Mouse (Mus musculus) skeletal muscle tissue, adult 2 months (tissue): ENCODE measurements around the gene Enox1.
A peak's percentile ranks its signal among the peaks of the same experiment; 100 is the strongest.

Experiments
- DNase-seq: peaks from one replicate; pipeline ENCODE4 v3.0.0-alpha.2; 2012; ENCODE audit warnings: low read depth, low spot score

Enox1 gene

DNA sequence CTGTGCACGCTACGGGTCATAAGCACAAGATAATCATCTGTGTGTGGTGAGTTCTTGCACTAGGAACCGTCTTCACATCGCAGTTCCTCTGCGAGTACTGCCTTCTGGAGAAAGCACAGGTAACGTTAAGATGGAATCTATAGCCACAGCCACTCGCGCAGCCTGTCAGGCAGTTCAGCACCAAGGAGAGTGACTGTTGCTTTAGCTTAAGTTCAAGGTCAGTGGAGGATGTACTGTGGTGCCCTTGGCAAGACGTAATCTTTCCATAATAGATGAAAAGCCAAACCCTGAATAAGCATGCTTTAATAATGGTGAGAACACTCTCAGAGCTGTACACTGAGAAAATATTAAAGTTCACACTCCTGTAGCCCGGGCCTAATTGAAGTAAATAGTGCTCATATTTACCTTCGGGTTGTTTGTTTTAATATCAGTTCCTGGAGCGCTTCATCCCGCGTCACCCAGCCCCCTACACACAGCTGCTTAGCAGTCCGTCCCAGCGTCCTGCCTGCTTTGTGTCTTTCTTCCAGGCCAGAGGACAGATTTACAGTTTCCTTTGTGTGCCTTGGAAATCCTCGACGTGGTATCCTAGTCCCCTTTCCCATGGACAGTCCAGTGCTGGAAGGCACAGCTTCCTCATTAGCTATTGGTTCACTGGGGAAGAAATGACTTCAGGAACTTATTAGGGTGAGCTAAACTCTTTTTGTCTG, 38.9 kb downstream of the Enox1 start:
- DNase-seq, result no peak

DNA sequence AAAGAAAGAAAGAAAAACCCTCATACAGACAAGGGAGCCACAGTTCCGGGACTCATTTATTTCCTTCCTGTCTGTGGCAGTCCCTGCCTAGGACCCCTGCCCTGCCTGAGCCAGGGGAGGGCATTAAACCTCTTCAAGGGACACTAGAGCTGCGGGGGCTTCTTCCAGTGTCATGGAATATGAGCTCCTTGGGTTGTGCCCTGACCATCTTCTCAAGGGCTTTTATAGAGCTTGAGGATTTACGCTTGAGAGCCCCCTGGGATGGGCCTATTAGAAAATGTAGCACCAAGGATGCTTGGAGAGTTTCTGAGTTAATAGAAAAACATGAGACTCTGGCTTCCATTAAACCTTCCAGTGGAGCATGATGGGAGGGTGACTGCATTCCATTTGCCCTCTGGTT, 39.7 kb downstream of the Enox1 start:
- no peak for DNase-seq

DNA sequence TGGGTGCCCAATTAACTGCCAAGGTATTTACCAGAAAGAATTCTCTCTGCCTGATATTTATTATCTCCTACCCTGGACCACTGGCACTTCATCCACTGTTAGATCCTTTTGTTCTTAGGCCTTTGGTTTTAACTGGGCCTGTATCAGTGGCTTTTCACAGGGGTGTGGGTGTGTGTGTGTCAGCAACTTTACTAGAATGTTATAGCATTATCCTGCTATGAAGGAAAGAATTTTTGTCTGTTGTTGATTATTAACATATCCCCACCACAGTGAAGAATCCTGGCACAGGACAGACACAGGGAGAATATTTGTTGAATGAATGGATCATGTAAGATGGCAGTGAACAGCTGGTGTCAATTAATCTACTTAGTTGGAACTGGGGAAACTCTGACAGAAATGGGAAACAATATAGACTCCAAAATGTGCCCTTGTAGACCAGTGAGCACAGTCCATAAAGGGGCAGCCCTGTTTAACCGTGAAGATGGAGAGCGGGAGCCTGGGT, 40.9 kb downstream of the Enox1 start:
- no peak for DNase-seq

DNA sequence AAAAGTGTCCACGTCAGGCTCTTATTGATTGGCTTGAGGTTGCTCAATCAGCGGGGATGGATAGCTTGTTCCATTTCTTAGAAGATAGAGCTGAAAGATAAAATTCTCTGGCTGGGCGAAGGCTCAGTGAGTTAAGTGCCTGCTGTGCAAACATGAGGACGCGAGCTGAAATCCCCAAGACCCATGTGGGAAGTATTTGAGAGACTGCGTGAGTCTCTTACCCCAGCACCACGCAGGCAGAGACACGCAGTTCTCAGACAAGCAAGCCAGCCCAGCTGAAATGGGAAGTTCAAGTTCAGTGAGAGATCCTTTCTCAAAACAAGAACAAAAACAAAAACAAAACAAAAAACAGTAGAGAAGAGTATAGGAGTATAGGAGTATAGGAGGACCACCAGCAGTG, 54.3 kb downstream of the Enox1 start:
- DNase-seq, result no peak

DNA sequence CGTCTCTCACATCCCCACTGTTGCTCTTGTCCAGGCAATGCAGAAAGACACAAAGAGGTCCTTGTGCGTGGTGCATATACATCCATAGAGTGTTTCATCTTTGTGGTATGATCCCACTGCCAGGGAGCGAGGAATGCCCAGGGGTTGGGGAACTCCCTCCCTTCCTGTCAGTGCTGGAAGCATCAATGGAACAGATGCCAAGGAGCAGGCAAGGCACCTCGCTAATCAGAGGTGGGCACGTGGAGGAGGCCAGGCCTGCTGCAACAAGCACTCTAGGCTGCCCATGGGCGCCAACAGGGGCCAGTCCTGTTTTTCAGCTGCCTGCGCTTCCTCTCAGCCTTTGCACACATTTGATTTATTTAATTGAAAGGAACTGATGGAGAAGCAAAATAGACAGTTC, 56.6 kb downstream of the Enox1 start:
- no peak for DNase-seq

DNA sequence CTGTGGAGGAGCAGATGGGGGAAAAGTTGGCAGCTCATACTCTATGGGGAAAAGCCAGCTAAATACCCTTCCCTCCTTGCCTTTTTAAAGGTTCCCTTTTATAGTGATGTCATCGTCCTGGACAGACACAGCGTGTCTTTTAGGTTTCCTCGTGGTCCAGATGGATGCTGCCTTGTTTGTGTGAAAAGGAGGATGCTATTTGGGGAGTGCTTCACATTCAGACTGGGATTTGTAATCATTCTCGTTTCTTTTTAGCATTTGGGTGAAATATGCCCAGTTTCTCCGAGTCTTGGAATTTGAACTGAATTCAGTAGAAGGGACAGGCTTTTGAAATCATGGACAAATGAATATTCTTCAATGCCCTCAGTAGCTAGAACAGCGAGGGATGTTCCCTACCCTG, 58.3 kb downstream of the Enox1 start:
- no peak for DNase-seq

DNA sequence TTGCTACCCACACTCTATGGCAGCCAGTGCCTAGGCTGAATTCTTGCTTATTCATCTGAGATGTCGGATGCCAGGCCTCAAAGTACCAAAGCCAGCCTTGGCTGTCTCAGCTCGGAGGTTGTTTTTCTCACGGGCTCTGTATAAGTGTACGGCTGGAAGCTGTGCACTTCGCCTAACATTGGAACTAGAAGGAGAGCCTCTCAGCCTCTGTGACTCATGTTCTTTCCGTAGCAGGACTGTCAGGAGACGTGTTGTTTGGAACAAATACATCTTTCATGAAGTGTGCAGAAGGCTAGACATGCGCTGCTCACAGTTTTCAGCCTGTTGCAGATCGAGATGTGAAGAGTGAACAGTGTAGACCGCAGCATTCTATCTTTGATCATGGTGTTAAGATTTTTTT, 68.8 kb downstream of the Enox1 start:
- DNase-seq, result no peak

DNA sequence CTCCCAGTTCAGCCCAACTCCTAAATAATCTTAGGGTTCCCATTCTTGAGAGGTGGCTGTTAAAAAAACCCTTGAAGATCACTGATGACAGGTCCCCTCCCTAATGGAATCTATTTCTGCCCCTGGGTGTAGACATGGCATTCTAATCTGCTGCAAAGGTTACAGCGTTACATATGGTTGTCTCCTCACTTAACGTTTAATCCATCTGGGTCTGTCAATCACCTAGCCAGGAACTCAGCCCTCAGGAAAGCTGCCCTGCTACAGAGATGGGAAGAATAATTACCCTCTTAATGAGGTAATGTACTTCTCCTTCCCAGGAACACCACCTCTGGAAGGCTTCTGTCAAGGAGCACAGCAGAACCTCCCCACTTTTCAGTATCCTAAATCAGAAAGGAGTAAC, 82.2 kb downstream of the Enox1 start:
- DNase-seq, result no peak

DNA sequence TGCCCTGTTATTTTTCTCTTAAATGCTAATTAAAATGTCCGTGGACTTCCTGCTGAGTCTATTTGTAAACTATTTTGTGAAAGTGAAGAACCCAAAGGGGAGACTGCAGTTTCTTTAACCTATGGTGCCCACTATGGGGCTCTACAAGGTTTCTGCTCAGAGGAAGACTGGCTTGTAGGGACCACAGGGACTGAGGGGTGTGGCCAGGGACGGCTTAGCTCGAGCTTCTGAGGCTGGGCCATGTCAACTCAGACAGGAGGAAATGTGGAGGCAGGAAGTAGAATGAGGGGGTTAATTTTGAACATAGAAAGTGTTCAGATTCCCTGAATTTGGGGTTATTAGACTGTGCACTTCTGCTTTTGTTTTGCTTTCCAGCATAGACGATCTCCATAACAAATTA, 82.8 kb downstream of the Enox1 start:
- DNase-seq, result no peak

DNA sequence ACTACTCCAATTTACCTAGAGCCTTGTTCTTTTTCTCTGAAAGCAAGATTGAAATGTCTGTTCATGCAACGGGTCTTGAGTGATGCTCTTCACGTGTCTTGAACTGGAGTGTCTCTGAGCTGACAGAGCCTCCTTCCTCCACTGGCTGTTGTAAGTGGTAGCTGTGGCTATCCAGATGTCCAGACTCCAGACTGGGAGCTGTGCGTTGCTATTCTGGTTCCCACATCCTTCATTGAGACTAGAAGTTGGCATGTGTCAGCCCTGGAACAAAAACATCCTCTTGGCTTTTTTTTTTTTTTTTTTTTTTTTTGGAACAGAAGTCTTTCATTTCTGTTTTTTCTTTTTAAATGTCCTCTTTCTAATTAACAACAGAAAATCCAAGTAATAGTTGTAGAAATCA, 90.4 kb downstream of the Enox1 start:
- no peak for DNase-seq

DNA sequence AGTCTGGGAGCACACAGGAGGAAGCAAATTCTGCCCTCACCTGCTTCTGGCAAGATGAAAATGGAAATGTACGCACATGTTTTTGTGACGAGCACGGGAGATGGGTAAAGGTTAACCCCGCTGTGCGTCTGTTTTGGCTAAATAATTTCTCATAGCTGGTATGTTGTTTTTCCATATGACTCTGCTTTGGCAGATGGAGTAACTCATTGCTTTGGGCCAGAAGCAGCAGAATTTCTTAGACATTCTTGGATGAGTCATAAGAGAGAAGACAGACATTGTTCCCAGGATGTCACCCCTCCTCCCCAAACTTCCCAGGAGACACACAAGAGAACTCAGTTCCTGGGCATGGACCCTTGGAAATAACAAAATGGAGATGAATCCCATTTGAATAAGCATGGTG, 91.9 kb downstream of the Enox1 start:
- DNase-seq, result no peak

DNA sequence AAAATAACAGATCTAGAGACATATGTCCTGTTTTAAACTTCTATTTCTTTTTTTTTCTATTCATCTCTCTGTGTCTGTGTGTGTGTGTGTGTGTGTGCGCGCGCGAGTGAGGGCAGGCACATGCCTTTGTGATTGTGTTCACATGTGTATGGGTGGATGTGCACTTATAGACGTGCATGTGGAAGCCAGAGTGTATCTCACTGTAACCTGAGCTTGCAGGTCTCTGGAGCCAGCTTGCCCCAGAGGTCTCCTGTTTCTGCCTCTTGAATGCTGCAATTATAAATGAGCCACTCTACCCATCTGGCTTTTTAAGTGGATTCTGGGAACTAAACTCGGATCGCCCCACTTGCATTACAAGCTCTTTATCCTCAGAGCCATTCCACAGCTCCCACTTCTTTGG, 92.4 kb downstream of the Enox1 start:
- no peak for DNase-seq

DNA sequence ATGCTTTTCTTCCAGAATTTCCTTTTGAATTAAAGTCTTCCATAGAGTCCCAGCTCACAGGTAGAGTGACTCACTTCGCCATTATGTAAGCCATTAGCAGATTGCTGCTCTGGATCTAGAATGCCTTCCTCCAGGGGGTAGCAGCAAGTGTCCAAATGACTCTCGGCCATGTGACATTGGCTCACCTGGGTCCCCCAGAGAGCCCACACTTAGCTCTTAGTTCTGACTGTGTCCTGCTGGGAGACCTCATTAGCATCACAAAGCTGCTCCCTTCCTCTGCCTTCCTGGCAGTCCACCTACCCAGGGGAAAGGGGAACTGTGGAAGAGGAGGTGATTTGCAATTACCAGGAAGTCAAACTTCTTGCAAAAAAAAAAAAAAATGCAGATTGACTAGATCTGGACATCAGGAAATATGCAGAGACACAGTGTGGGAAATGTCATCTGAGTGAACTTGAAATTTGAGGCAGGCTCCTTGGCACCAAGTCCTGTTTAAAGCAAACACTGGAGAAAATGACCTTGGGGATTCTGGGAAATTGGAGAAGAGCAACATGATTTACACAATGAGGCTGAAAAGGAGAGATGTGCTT, 94.2 kb downstream of the Enox1 start:
- DNase-seq, result no peak

DNA sequence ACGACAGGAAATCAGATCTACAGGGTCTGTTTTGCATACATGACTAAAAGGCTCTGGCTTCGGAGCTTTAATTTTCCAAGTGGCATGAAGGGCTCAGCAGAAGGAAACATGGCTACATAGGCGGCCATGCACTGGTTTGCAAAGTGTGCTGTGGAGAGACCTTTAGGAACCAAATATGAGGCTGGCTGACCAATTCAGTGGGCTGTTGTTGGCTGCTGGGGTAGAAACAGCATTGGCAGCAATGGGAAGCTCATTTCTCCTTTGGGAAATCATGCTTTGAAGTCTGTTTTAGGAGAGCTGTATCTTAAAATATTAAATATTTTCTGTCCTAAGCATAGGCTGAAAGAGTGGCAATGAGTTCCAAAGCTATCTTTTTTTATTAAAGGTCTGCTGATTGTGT, 98.6 kb downstream of the Enox1 start:
- no peak for DNase-seq

DNA sequence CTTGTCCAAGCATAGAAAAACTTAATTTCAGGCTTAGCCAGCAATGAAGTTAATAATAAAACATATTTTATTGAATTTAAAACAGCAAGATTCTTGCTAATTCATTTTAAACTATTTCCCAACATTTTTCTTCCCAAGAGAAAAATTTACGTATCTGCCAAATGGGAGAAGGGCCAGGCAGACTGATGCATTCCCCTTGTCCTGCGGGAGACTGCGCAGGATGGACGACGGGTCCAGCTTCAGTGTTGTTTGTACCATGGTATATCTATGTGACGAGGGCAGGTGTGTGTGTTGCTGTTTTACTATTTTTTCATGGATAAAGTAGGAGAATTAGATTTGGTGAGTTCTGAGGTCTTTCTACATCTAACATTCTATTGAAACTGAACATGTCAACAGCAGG, 99.1 kb downstream of the Enox1 start:
- DNase-seq, result peak; percentile 16

DNA sequence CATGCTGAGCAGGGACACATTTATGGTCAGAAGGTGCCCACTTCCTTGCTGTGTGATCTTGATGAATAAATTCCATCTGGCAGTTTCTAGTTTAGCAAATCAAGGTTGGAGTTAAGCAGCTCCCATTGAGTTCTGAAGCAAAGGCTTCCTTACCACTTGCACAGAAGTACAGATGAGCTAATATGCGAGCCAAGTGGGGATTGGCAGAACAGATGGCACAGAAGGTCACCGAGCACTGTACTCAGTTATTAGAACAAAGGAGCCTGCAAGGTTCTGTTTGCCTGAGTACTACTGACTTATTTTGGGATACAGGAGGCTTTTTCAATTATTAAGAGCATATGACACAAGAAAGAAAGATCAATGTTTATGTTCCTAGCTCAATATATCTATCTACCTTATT, 100.4 kb downstream of the Enox1 start:
- DNase-seq, result no peak

DNA sequence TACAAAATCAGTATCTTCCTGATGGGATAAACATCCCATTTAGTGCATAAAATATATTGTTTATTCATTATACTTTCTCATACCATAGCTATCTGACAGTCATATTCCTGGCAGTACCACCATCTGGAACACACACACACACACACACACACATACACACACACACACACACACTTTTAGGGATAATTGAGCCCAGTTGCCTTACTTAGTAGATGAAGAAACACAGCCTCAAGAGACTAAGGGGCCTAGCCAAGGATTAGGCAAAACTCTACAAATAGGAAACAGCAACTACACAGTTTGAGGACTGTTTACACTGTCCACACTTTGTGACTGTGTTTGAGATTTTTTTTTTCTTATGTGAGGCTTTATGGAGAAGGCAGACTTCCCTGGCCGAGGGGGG, 100.9 kb downstream of the Enox1 start:
- peak; percentile 30 for DNase-seq

DNA sequence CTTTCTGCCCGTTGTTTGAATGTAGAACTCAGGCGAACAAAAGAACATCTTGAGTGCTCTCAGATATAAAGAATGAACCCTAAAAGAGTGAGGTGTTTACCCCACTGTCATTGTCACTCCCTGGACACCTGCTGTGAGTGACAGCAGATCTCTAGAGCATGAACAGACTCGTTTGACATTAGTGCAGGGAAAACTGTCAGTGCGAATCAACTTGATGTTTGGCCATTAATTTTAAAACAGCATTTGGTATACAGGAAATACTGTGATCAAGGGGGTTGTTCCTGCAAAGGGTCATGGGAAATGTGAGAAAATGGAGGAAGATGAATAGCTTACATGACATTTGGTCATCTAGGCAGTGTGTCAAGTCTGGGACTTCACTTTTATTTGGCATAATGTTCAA, 101.6 kb downstream of the Enox1 start:
- DNase-seq, result no peak

DNA sequence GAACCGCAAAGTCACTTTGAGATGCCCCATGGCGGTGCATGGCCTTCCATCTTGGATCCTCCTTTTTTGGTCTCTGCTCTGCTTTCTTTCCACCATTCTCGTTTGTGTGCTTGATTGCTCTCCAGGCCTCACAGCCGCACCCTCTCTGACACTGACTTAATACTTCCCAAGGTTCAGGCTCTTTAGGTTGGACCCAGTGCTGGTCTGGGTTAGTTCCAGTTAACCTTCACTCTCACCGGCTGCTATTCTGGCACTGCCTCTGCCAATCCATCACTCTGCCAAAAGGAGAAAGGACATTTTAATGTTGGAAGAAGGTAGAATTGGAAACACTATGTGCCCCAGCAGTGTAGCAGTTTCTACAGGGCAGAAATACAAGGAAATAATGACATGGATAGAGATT, 103.1 kb downstream of the Enox1 start:
- DNase-seq, result no peak

DNA sequence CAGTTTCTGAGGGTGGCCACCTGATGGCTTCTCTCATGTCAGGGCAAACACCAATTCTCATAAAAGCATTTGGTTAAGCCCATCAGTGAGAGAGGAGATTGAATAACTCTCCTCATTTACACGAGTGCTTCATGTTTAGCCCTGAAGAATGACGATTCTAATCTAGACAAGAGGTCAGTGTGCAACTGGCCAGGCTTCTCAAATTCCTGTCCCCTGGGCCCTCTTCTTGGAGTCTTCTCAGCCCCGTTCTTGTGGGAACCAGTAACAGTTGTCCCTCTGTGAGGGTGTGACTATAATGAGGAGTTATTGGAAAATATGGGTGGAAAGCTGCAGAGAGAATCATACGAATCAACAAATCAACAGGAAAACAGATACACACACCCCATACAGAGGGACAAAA, 103.5 kb downstream of the Enox1 start:
- DNase-seq, result peak; percentile 53

DNA sequence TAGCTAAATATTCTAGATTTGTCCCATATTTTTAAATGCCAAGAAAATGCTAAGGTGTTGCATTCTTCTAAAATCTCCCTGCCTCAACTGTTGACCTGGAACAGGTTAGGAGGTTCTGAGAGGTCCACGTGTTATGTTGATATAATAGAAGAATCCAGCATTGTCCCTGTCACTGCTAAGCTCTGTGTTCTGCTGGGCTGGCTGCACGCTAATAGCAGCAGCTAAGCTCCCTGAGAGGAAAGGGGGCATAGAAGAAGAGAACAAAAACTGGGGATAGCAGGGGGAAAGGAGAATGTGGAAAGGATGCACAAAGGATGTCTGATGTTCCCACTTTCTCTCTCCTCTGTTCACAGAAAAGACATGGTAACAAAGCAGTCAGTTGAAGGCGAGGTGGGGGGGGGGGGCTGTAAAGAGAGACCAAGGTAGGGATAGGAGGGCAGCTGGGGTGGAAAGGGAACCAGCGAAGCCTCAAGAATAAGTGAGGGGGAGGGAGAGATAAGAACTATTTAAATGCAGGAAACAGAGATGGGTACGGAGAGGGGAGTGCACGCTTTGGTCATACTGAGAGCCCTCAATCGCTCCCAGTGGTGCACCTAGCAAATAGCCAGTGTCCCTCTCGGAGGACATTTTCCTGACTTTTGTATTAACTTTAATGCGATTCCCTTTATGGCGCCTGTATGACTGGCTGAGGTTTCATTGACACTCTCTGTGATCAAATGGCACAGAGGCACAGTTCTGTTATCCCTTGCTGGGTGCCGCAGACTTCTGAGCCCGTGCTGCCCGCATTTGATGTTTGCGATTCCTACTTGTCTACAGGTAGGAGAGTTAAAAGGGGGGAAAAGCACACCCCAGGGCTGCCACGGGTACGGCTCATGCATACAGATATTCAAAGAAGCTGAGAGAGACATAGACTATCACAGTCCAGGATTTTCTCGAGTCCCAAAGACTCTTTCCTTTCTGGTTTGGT, 110.5 kb downstream of the Enox1 start:
- no peak for DNase-seq

DNA sequence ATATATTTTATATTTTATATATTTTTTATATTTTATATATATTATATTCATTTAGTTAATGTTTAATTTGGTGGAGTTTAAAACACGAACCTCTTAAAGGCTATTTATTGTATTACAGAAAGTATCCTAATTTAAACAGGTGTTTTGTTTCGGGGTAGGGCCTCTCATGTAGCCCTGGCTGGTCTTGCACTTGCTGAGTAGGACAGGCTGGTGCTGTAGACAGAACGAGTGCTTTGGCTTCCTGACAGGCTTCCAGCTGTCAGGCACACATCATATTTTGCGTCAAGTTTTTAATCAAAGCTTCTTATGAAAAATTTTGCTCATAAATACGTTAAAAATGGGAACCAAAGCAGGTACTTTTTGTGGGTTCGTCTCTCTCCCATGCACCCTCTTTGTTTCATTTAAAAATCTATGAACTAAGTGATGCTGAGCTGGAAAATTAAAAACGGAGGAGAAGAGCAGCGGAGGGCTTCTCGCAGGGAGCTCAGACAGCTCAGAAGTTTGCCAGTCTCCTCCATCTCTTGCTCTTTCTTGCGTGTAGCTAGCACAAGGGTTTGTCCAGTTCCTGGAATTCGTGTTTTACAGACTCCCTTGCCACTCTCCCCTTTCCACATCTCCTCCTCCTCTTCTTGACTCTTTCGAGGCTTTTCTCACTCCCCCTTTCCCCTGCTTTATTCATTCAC, 115.8 kb downstream of the Enox1 start:
- DNase-seq, result no peak
